Mouse (Mus musculus): ENCODE measurements around the gene Olfr732. TPM values are rescaled to one million over a fixed set of nuclear protein-coding genes. Genes with fewer than 3 reads are reported as not detected.

Gene Olfr732
- polyA plus RNA-seq (2012; rRNA removed), result not detected in 2 replicates

GRCm38 (mm10) chr14:50284106-50284505, at the start of gene Olfr732:
Gene Olfr732 (minus strand): TSS chr14:50284206.

DNA sequence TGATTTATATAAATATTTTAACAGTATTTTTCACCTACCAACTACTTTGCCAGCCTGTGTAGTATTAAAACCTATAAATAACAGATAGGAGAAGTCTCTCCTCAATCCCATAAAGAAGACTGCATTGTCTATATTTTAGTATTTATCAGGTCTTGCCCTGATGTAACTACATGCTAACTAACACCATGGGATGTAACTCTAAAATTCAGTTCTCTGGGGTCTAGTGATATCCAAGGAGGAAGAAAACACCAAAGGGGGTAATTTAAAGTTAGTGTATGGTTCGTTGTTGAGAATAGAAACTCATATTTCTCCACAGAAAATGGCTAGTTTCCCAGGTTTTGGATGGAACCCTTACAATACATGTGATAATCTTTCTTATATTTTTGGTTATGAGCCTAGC, 42.7 kb upstream of the Olfr732 start, which contains the start of gene Olfr734:
Olfr734 (minus strand) TSS at position 101 of the 400 bp plus-strand sequence.

DNA sequence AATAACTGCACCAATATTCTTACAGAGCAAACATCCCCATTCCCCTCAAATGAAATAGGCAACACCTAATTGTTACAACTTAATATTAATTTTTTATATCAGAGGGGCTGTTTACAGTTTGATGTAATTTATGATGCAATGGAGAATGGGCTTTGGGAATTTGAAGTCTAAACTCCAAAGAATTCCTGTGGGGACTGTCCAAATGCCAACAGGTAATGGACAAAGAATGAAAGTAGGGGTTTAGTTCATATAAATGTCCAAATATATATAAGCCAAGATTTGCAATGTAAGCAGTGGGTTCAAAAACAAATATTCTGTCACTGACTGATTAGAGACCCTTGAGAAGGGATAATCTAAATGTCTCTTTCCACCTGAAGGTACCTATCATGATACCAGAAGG, 17.4 kb upstream of the Olfr732 start, which contains the start of gene Olfr733:
Olfr733 (minus strand) TSS at position 101 of the 400 bp plus-strand sequence.

DNA sequence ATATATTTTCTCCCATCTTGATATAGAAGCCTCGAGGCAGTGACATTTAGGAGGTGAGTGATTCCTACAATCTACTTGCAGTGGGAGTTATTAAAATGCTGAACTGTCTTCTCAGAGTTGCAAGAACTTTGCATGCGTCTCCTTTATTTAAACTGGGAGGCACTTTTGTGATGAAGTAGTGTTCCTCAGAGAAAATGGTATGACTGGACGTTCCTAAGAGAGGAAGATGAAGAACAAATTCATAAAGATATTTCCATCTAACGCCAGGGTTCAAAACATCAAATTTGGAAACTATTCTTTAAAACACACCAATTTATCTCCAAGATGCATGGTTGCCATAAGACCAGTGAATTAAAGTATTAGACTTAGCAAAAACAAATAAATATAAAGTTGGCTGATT, 42.2 kb downstream of the Olfr732 start, which contains the start of gene Olfr731:
Olfr731 (minus strand) TSS at position 101 of the 400 bp plus-strand sequence.

Other genes starting within 250 kb of the Olfr732 start
- not detected in 2 replicates for gene Olfr725, start 243.8 kb downstream of the Olfr732 start, polyA plus RNA-seq (2012; rRNA removed)
- not detected in 2 replicates for gene Olfr726, start 193.3 kb downstream of the Olfr732 start, polyA plus RNA-seq (2012; rRNA removed)
- not detected in 2 replicates for gene Olfr727, start 161.0 kb downstream of the Olfr732 start, polyA plus RNA-seq (2012; rRNA removed)
- gene Olfr728, start 141.5 kb downstream of the Olfr732 start, polyA plus RNA-seq (2012; rRNA removed), result not detected in 2 replicates
- not detected in 2 replicates for gene Olfr729, start 131.3 kb downstream of the Olfr732 start, polyA plus RNA-seq (2012; rRNA removed)
- gene Olfr730, start 96.0 kb downstream of the Olfr732 start, polyA plus RNA-seq (2012; rRNA removed), result not detected in 2 replicates
- gene Olfr731, start 42.3 kb downstream of the Olfr732 start, polyA plus RNA-seq (2012; rRNA removed), result not detected in 2 replicates
- gene Olfr733, start 17.3 kb upstream of the Olfr732 start, polyA plus RNA-seq (2012; rRNA removed), result not detected in 2 replicates
- not detected in 2 replicates for gene Olfr734, start 42.6 kb upstream of the Olfr732 start, polyA plus RNA-seq (2012; rRNA removed)
- gene Olfr735, start 64.7 kb upstream of the Olfr732 start, polyA plus RNA-seq (2012; rRNA removed), result not detected in 2 replicates
- 0.14 and 0.21 TPM in 2 replicates for gene Tlr11, start 73.7 kb upstream of the Olfr732 start, polyA plus RNA-seq (2012; rRNA removed)
- gene Olfr736, start 97.0 kb upstream of the Olfr732 start, polyA plus RNA-seq (2012; rRNA removed), result not detected in 2 replicates
- gene Olfr738, start 123.4 kb upstream of the Olfr732 start, polyA plus RNA-seq (2012; rRNA removed), result not detected in 2 replicates
- not detected in 2 replicates for gene Olfr739, start 134.4 kb upstream of the Olfr732 start, polyA plus RNA-seq (2012; rRNA removed)
- gene Olfr740, start 161.3 kb upstream of the Olfr732 start, polyA plus RNA-seq (2012; rRNA removed), result not detected in 2 replicates
- gene Olfr741, start 188.5 kb upstream of the Olfr732 start, polyA plus RNA-seq (2012; rRNA removed), result not detected in 2 replicates
- gene Olfr742, start 219.4 kb upstream of the Olfr732 start, polyA plus RNA-seq (2012; rRNA removed), result not detected in 2 replicates
- not detected in 2 replicates for gene Olfr743, start 237.6 kb upstream of the Olfr732 start, polyA plus RNA-seq (2012; rRNA removed)

Data from colon, adult 2 months (tissue).